Mouse (Mus musculus): Measurements from ENCODE around the gene Slc6a11. TPM values are rescaled to one million over a fixed set of nuclear protein-coding genes. Genes with fewer than 3 reads are reported as not detected.

The Slc6a11 gene
- total RNA-seq, 2 experiments from 2014 or later: 86.7 to 88.2 TPM

GRCm38 (mm10) chr6:114282469-114283277 is 151.6 kb downstream of the Slc6a11 start, which contains the start of gene Slc6a1:
Gene Slc6a1, plus strand, starts transcription at chr6:114282635.
- peak within 1 kb of the TSS; percentile 64 for H3K4me3 ChIP-seq
- H3K27ac ChIP-seq: peak within 1 kb of the TSS; percentile 90
- DNase-seq (ENCODE audit: low spot score in 2 of 2): peak; percentile 74 to 77
- no peak for TF ChIP-seq CTCF (conservative IDR thresholded peaks at IDR 0.05)

- no peak for TF ChIP-seq CTCF (conservative IDR thresholded peaks at IDR 0.05)
- Histone ChIP-seq H3K27ac (peak overlapping the region; percentile 90), H3K4me3 (peak overlapping the region; percentile 64)
- no peak for DNase-seq (ENCODE audit: low spot score in 2 of 2)
Measured at GRCm38 (mm10) chr6:114283278-114283770, 152.3 kb downstream of the Slc6a11 start.

GRCm38 (mm10) chr6:114283927-114284703 is 153.1 kb downstream of the Slc6a11 start:
- TF ChIP-seq CTCF (conservative IDR thresholded peaks at IDR 0.05): no peak
- Histone ChIP-seq H3K27ac (peak overlapping the region; percentile 90), H3K4me3 (peak overlapping the region; percentile 64)
- DNase-seq (ENCODE audit: low spot score in 2 of 2): peak in 1 of 2 experiments; percentile 68

GRCm38 (mm10) chr6:114285424-114285823 is 154.4 kb downstream of the Slc6a11 start:
- DNase-seq (ENCODE audit: low spot score in 2 of 2): no peak
- peak overlapping the region; percentile 64; the same call in 1 of the 2 replicates for H3K4me3 ChIP-seq

GRCm38 (mm10) chr6:114289106-114289505 is 158.1 kb downstream of the Slc6a11 start:
- H3K27ac ChIP-seq: peak overlapping the region; percentile 91
- no peak overlapping the region; the same call in 1 of the 2 replicates for H3K4me3 ChIP-seq
- DNase-seq (ENCODE audit: low spot score in 2 of 2): no peak
- TF ChIP-seq CTCF (conservative IDR thresholded peaks at IDR 0.05): no peak

More at GRCm38 (mm10) chr6:114285424-114285823, 154.4 kb downstream of the Slc6a11 start:
- H3K27ac ChIP-seq: peak overlapping the region; percentile 90
- no peak for TF ChIP-seq CTCF (conservative IDR thresholded peaks at IDR 0.05)

- peak; percentile 78 to 86 for DNase-seq (ENCODE audit: low spot score in 2 of 2)
- Histone ChIP-seq H3K4me3 (peak overlapping the region; percentile 8; the same call in 1 of the 2 replicates), H3K27ac (peak overlapping the region; percentile 91)
- peak; percentile 31 for TF ChIP-seq CTCF (conservative IDR thresholded peaks at IDR 0.05)
Measured at GRCm38 (mm10) chr6:114290184-114290583, 159.1 kb downstream of the Slc6a11 start.

- no peak for DNase-seq (ENCODE audit: low spot score in 2 of 2)
- TF ChIP-seq CTCF (conservative IDR thresholded peaks at IDR 0.05): no peak
- Histone ChIP-seq H3K27ac (peak overlapping the region; percentile 91), H3K4me3 (no peak overlapping the region; the same call in 1 of the 2 replicates)
Measured at GRCm38 (mm10) chr6:114290929-114291328, 159.9 kb downstream of the Slc6a11 start.

- Histone ChIP-seq H3K27ac (peak overlapping the region; percentile 91), H3K4me3 (no peak overlapping the region)
- no peak for TF ChIP-seq CTCF (conservative IDR thresholded peaks at IDR 0.05)
- DNase-seq (ENCODE audit: low spot score in 2 of 2): no peak
Measured at GRCm38 (mm10) chr6:114291396-114291795, 160.4 kb downstream of the Slc6a11 start.

GRCm38 (mm10) chr6:114293511-114293910 is 162.5 kb downstream of the Slc6a11 start:
- no peak for TF ChIP-seq CTCF (conservative IDR thresholded peaks at IDR 0.05)
- DNase-seq (ENCODE audit: low spot score in 2 of 2): no peak
- Histone ChIP-seq H3K27ac (peak overlapping the region; percentile 91), H3K4me3 (no peak overlapping the region)

- no peak for DNase-seq (ENCODE audit: low spot score in 2 of 2)
- 0 out of 2 replicates have a peak overlapping the region, but pooled peaks have one; percentile 3 for H3K27ac ChIP-seq
- no peak for TF ChIP-seq CTCF (conservative IDR thresholded peaks at IDR 0.05)
Measured at GRCm38 (mm10) chr6:114295086-114295485, 164.0 kb downstream of the Slc6a11 start.

GRCm38 (mm10) chr6:114297260-114298002 is 166.4 kb downstream of the Slc6a11 start:
- Histone ChIP-seq H3K4me3 (no peak overlapping the region), H3K27ac (peak overlapping the region; percentile 68)
- peak; percentile 66 for TF ChIP-seq CTCF (conservative IDR thresholded peaks at IDR 0.05)
- peak in 1 of 2 experiments; percentile 31 for DNase-seq (ENCODE audit: low spot score in 2 of 2)

More at GRCm38 (mm10) chr6:114295086-114295485, 164.0 kb downstream of the Slc6a11 start:
- H3K4me3 ChIP-seq: no peak overlapping the region

Other genes with a start within 250 kb of the Slc6a11 start
- gene Atp2b2, start 88.6 kb upstream of the Slc6a11 start, total RNA-seq (2021): 100 to 1,000 TPM; 330 to 337 TPM
- gene Slc6a1, start 151.4 kb downstream of the Slc6a11 start, total RNA-seq (2021): 100 to 1,000 TPM; 282 to 286 TPM